Mouse (Mus musculus) liver, adult 2 months (tissue): ENCODE data around the gene Gm20671. TPM values are rescaled to one million over a fixed set of nuclear protein-coding genes. Genes with fewer than 3 reads are reported as not detected.
"Not testable (repeated sequence)": the region's sequence is repeated elsewhere in the genome, so short reads cannot be mapped to it uniquely, and the experiment has no call there.

ENCODE experiments used
- DNase-seq: peaks from one replicate; pipeline ENCODE4 v3.0.0-alpha.2; 2011; ENCODE audit warnings: low read depth, low spot score; ENCODE audit errors: extremely low read depth
- H3K27ac ChIP-seq: fragments of 200-500 bp; replicated peaks from 2 replicates; pipeline ENCODE4 v1.5.1; 2012; ENCODE audit warnings: low read depth, mild to moderate bottlenecking, control low read depth, inconsistent platforms, low read length; ENCODE audit not compliant: insufficient read depth
- H3K27me3 ChIP-seq: fragments of 200-500 bp; 2 replicates; pipeline ENCODE4 v1.6.1; 2012; ENCODE audit warnings: mild to moderate bottlenecking, moderate library complexity, low read length, inconsistent platforms; ENCODE audit not compliant: control insufficient read depth, insufficient read depth
- H3K36me3 ChIP-seq: fragments of 200-500 bp; 2 replicates; pipeline ENCODE4 v1.6.1; 2012; ENCODE audit warnings: low read length, inconsistent platforms; ENCODE audit not compliant: control insufficient read depth, insufficient read depth
- H3K4me1 ChIP-seq: fragments of 200-500 bp; 2 replicates; pipeline ENCODE4 v1.6.1; 2011; ENCODE audit warnings: low read length; ENCODE audit not compliant: control insufficient read depth, insufficient read depth
- H3K4me3 ChIP-seq: fragments of 200-500 bp; 2 replicates; pipeline ENCODE4 v1.5.1; 2011; ENCODE audit warnings: low read depth, mild to moderate bottlenecking, control low read depth, low read length, moderate library complexity; ENCODE audit not compliant: insufficient read depth
- H3K79me2 ChIP-seq: fragments of 200-500 bp; 2 replicates; pipeline ENCODE4 v1.6.1; 2012; ENCODE audit warnings: inconsistent platforms, mild to moderate bottlenecking, low read length, moderate library complexity; ENCODE audit not compliant: control insufficient read depth, insufficient read depth
- H3K9ac ChIP-seq: fragments of 200-500 bp; 2 replicates; pipeline ENCODE4 v1.6.1; 2012; ENCODE audit warnings: low read depth, mild to moderate bottlenecking, control low read depth, inconsistent platforms, low read length
- CTCF ChIP-seq: fragments of 200-500 bp; IDR thresholded peaks from 2 replicates; pipeline ENCODE4 v1.5.1; 2011; ENCODE audit warnings: low read depth, low read length, control low read depth
- POLR2A ChIP-seq: fragments of 200-500 bp; IDR thresholded peaks from 2 replicates; pipeline ENCODE4 v1.6.1; 2011; ENCODE audit warnings: low read length, control low read depth; ENCODE audit not compliant: insufficient read depth; ENCODE audit errors: extremely low read depth
- WGBS: fragments of 180-500 bp; shearing (Covaris S2); methylation state at CpG from one replicate; pipeline ENCODE4 v1.1.7; 2018; 5-methylcytosine and 5-hydroxymethylcytosine counted together
- polyA plus RNA-seq: library from polyadenylated mRNA; depleted of rRNA; stranded (reverse); fragments of >200 nt; gene quantifications from 2 replicates; pipeline ENCODE4 v1.2.3, GENCODE M21; 2012
- total RNA-seq: library from RNA; depleted of rRNA; stranded (reverse); fragments of >200 nt; gene quantifications from 2 replicates; pipeline ENCODE4 v1.2.3, GENCODE M21; 2014

Gm20671 gene
- total and polyA plus RNA-seq, 2 experiments = 3.2 TPM; not detected in 1

DNA sequence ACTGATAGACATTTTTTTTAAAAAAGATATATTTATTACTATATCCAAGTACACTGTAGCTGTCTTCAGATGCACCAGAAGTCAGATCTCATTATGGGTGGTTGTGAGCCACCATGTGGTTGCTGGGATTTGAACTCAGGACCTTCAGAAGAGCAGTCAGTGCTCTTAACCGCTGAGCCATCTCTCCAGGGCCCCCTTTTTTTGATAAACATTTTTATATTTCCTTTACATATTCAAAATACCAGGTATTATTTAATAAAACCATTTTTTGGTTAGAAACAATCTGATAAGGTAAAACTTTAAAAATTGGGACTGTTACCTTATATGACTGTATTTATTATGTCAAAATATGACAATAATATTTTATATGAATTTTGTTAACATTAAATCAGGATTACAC, 34.2 kb upstream of the Gm20671 start:
- Histone ChIP-seq H3K4me3 (no peak overlapping the region), H3K27ac (no peak overlapping the region), H3K4me1 (peaks cover 6% of the 10 kb centered on the region; the same call in 1 of the 2 replicates), H3K9ac (no peak overlapping the region), H3K36me3 (no peaks in the 10 kb centered on the region), H3K27me3 (no peaks in the 10 kb centered on the region), H3K79me2 (no peaks in the 10 kb centered on the region; the same call in 1 of the 2 replicates)
- TF ChIP-seq POLR2A = no peak
- TF ChIP-seq CTCF = no peak
- no peak for DNase-seq
- 90% methylated on average over 1 of the region's 1 CpGs for WGBS

GRCm38 (mm10) chr5:32857781-32858220, 30.9 kb upstream of the Gm20671 start:
- no peak for TF ChIP-seq POLR2A
- no peak for TF ChIP-seq CTCF
- Histone ChIP-seq H3K36me3 (no peaks in the 10 kb centered on the region), H3K79me2 (peaks cover 9% of the 10 kb centered on the region; the same call in 1 of the 2 replicates), H3K4me3 (peak overlapping the region; percentile 73), H3K27me3 (no peaks in the 10 kb centered on the region), H3K27ac (no peak overlapping the region), H3K4me1 (peaks cover 7% of the 10 kb centered on the region; the same call in 1 of the 2 replicates), H3K9ac (peak overlapping the region; percentile 73)
- WGBS = 2% methylated on average over 6 of the region's 6 CpGs
- peak; percentile 67 for DNase-seq

GRCm38 (mm10) chr5:32855274-32855673, 28.4 kb upstream of the Gm20671 start:
- H3K9ac ChIP-seq, H3K4me3 ChIP-seq, H3K4me1 ChIP-seq, DNase-seq, H3K27ac ChIP-seq, H3K36me3 ChIP-seq, H3K27me3 ChIP-seq: not testable (repeated sequence)
- peaks cover 18% of the 10 kb centered on the region; the same call in 1 of the 2 replicates for H3K79me2 ChIP-seq
- 86% methylated on average over 3 of the region's 3 CpGs for WGBS

DNA sequence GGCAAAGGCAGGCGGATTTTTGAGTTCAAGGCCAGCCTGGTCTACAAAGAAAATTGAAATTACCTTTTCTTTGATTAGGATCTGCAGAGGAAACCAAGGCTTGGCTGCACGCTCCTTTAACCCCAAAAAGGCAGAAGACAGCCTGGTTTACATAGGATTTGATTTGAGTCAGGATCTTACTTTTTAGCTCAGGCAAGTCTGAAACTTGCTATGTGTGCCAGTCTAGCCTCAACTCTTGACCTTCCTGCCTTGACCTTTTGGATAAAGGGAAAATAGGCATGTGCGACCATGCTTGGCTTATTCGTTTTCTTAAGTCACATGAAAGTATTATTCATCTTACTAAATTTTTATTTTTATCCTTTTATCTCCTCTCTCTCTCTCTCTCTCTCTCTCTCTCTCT, 27.9 kb upstream of the Gm20671 start:
- H3K9ac ChIP-seq = no peak overlapping the region
- H3K4me3 ChIP-seq = no peak overlapping the region
- 86% methylated on average over 4 of the region's 4 CpGs for WGBS
- TF ChIP-seq POLR2A = no peak
- H3K27me3 ChIP-seq = no peaks in the 10 kb centered on the region
- no peak for DNase-seq
- no peaks in the 10 kb centered on the region for H3K36me3 ChIP-seq
- peaks cover 9% of the 10 kb centered on the region for H3K4me1 ChIP-seq
- H3K79me2 ChIP-seq = peaks cover 18% of the 10 kb centered on the region; the same call in 1 of the 2 replicates
- no peak overlapping the region for H3K27ac ChIP-seq

DNA sequence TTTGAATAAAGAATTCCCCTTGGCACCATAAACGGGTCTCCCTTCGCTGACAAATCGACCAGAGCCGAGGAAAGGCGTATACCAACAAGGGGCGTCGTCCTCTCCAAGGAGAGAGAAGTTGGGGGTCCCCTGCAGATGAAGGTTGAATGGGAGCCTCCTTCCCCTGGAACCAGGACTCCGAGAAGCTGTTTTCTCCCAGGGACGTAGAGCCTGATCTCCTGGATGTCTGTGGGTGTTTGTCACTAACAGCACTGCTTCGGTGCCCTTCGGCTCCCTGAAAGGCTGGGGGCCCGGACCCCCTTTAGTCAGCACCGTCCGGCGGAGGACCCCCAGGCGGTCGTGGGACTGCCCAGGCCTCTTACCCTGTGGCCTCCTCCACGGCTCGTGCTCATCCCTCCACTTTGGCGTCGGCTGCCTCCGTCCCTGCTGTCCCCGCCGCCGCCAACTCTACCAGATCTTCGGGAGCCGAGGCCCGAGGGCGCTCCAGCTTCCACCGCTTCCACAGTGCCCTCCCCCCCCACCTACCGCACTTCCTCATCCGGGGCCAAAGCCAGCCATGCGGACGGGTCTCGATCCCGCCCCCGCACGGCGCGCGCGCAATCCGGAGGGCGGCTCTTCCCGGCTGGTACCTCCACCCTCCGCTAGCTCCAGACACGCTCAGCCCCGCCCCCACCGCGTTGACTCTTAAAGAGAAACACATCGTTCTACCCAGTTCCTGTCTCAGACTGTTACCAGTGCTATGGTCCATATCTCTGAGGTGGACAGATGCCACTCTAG, 27.0 kb upstream of the Gm20671 start, which contains the start of gene Prr14l:
Gene Prr14l (minus strand): TSS at position 526 of the 777 bp plus-strand sequence.
- peak within 1 kb of the TSS; percentile 96 for H3K4me3 ChIP-seq

DNA sequence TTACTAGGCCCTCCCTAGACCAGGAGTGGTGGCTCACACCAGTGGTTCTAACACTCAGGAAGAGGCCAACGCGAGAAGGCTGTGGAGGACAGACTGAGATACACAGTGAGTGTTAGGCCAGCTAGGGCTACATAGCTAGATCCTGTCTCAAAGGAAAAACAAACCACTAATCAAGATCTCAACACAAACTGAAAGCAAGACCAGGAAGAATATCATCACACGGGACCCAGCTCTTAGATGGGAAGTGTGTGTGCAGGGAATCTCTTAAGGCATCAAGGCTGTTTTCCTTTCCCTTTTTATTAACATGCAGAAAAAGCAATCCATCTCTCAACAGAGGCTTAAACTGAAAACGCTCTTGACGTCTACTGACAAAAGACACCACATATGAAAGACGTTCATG, 25.1 kb upstream of the Gm20671 start:
- no peak for DNase-seq
- Histone ChIP-seq H3K36me3 (no peaks in the 10 kb centered on the region), H3K9ac (no peak overlapping the region), H3K79me2 (peaks cover 25% of the 10 kb centered on the region; the same call in 1 of the 2 replicates), H3K27ac (0 out of 2 replicates have a peak overlapping the region, but pooled peaks have one; percentile 10), H3K4me1 (peaks cover 7% of the 10 kb centered on the region), H3K27me3 (no peaks in the 10 kb centered on the region), H3K4me3 (no peak overlapping the region)
- TF ChIP-seq CTCF = no peak
- TF ChIP-seq POLR2A = no peak
- WGBS = 60% methylated on average over 6 of the region's 6 CpGs

More for the DNA sequence above, 27.0 kb upstream of the Gm20671 start, which contains the start of gene Prr14l:
- peak; percentile 83 for TF ChIP-seq POLR2A
- no peak for TF ChIP-seq CTCF
- Histone ChIP-seq H3K4me1 (peaks cover 9% of the 10 kb centered on the region), H3K27ac (peak within 1 kb of the TSS; percentile 83), H3K9ac (peak within 1 kb of the TSS; percentile 99), H3K79me2 (peaks cover 22% of the 10 kb centered on the region; the same call in 1 of the 2 replicates), H3K27me3 (no peaks in the 10 kb centered on the region), H3K36me3 (no peaks in the 10 kb centered on the region)
- under 1% methylated on average over 51 of the region's 51 CpGs for WGBS
- DNase-seq = peak; percentile 83

- not testable (repeated sequence) for DNase-seq, H3K27me3 ChIP-seq, H3K4me1 ChIP-seq, H3K4me3 ChIP-seq, H3K36me3 ChIP-seq, H3K9ac ChIP-seq, H3K27ac ChIP-seq
- peaks cover 29% of the 10 kb centered on the region; the same call in 1 of the 2 replicates for H3K79me2 ChIP-seq
- WGBS = 74% methylated on average over 3 of the region's 3 CpGs
These were observed 22.7 kb upstream of the Gm20671 start for GRCm38 (mm10) chr5:32849580-32849979.
